ENCODE assay signal across 8 mouse cellular contexts in the genomic region with DNA sequence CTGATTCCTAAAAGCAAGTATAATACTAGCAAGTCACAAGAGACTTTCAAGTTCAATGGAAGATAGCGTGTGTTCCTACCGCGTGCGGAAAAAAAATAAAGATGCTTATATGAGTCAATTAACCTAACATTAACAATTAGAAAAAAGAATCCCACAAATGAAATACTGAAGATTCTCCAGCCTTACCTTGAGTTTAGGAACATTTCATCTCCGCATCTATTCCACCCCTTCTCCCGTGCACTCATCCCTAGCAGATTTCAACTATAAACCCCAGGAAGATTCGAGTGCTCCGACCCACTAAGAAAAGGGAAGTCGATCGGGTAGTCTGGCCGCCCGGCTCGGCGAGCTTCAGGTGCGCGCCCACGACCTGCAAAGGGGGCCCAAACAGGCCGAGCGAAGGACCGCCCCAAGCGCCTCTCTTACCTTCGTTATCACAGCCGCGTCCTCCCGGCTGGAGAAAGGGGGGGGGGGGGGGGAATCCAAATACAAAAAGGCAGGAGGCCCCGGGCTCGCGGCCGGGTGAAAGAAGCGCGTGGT. TPM values are rescaled to one million over a fixed set of nuclear protein-coding genes. Genes with fewer than 3 reads are reported as not detected.
DNase-seq lines count a peak whose midpoint lies in the region; ATAC-seq and TF ChIP-seq lines count a peak whose summit lies in the region.

No protein-coding gene starts in this region.

- TF ChIP-seq CTCF in gastrocnemius, adult 2 months (IDR thresholded peaks at IDR 0.05) = no peak

- peak overlapping the region; percentile 95 for H3K27ac ChIP-seq in gastrocnemius, adult 2 months
- 0 out of 2 replicates have a peak overlapping the region, but pooled peaks have one; percentile 14 for H3K27ac ChIP-seq in brown adipose tissue, adult 24 weeks (replicated peaks; ENCODE audit: low read depth, low read length)
- H3K27ac ChIP-seq in heart, embryonic 13.5 days (replicated peaks) = peak overlapping the region; percentile 89
- H3K27ac ChIP-seq in limb, embryonic 14.5 days (replicated peaks; ENCODE audit: low read depth, low read length) = peak overlapping the region; percentile 88
- H3K27ac ChIP-seq in midbrain, embryonic 14.5 days (replicated peaks; ENCODE audit: low read depth, low read length) = peak overlapping the region; percentile 95

- ATAC-seq in heart, embryonic 13.5 days (ENCODE audit: extremely low read depth, insufficient number of reproducible peaks, low FRiP score, low TSS enrichment) = no peak
- ATAC-seq in limb, embryonic 14.5 days (ENCODE audit: low FRiP score, low read depth) = peak; percentile 3; the same call in 1 of the 2 replicates
- ATAC-seq in midbrain, embryonic 14.5 days (ENCODE audit: low FRiP score, low TSS enrichment) = peak; percentile 6; the same call in 1 of the 2 replicates

- no peaks in the 10 kb centered on the region for H3K27me3 ChIP-seq in heart, embryonic 13.5 days (replicated peaks)
- H3K27me3 ChIP-seq in limb, embryonic 14.5 days (ENCODE audit: control insufficient read depth, insufficient read depth, low read length) = no peaks in the 10 kb centered on the region
- H3K27me3 ChIP-seq in midbrain, embryonic 14.5 days (ENCODE audit: control insufficient read depth, insufficient read depth, low read length) = no peaks in the 10 kb centered on the region

- no peak for TF ChIP-seq POLR2A in limb, embryonic 14.5 days (IDR thresholded peaks at IDR 0.05; ENCODE audit: borderline replicate concordance, extremely low read depth, insufficient read depth, insufficient read length)

- WGBS in heart, embryonic 13.5 days = 0% methylated on average over 31 of the region's 31 CpGs
- 2% methylated on average over 29 of the region's 31 CpGs for WGBS in limb, embryonic 14.5 days
- WGBS in midbrain, embryonic 14.5 days = under 1% methylated on average over 31 of the region's 31 CpGs

- H3K36me3 ChIP-seq in heart, embryonic 13.5 days = no peaks in the 10 kb centered on the region
- no peaks in the 10 kb centered on the region for H3K36me3 ChIP-seq in limb, embryonic 14.5 days (ENCODE audit: control insufficient read depth, insufficient read depth, low read length)
- H3K36me3 ChIP-seq in midbrain, embryonic 14.5 days (ENCODE audit: control insufficient read depth, insufficient read depth, low read length) = no peaks in the 10 kb centered on the region

- H3K9ac ChIP-seq in heart, embryonic 13.5 days = peak overlapping the region; percentile 94
- peak overlapping the region; percentile 90 for H3K9ac ChIP-seq in limb, embryonic 14.5 days (ENCODE audit: low read depth, low read length, severe bottlenecking)
- H3K9ac ChIP-seq in midbrain, embryonic 14.5 days (replicated peaks; ENCODE audit: low read length) = peak overlapping the region; percentile 78

- peak overlapping the region; percentile 77 for H3K4me2 ChIP-seq in heart, embryonic 13.5 days
- H3K4me2 ChIP-seq in limb, embryonic 14.5 days (replicated peaks; ENCODE audit: low read depth, low read length, severe bottlenecking) = peak overlapping the region; percentile 62
- peak overlapping the region; percentile 75 for H3K4me2 ChIP-seq in midbrain, embryonic 14.5 days (ENCODE audit: low read length)

- peak overlapping the region; percentile 95 for H3K4me3 ChIP-seq in gastrocnemius, adult 2 months
- H3K4me3 ChIP-seq in brown adipose tissue, adult 24 weeks (ENCODE audit: insufficient read depth, low read depth, low read length) = peak overlapping the region; percentile 77
- peak overlapping the region; percentile 97 for H3K4me3 ChIP-seq in heart, embryonic 13.5 days
- H3K4me3 ChIP-seq in limb, embryonic 14.5 days (replicated peaks; ENCODE audit: low read length) = peak overlapping the region; percentile 92
- peak overlapping the region; percentile 76 for H3K4me3 ChIP-seq in midbrain, embryonic 14.5 days (replicated peaks; ENCODE audit: low read depth, low read length)

- no peaks in the 10 kb centered on the region for H3K4me1 ChIP-seq in brown adipose tissue, adult 24 weeks (ENCODE audit: control insufficient read depth, insufficient read depth, insufficient read length, low read length)
- peaks cover 15% of the 10 kb centered on the region for H3K4me1 ChIP-seq in heart, embryonic 13.5 days
- peaks cover 14% of the 10 kb centered on the region for H3K4me1 ChIP-seq in limb, embryonic 14.5 days (ENCODE audit: control insufficient read depth, insufficient read depth, low read length)
- peaks cover 14% of the 10 kb centered on the region for H3K4me1 ChIP-seq in midbrain, embryonic 14.5 days (ENCODE audit: control insufficient read depth, insufficient read depth, low read length)

- intact Hi-C loops in gastrocnemius, adult 2 months (cut with DNase I) = loop anchor here (2.0 to 10.0 kb wide), 2 partner anchors 76 to 278 kb away; partner anchors contain the start of gene Tmem177
- intact Hi-C loops in gastrocnemius, postnatal 36 days (cut with DNase I) = no loop called here

- no peaks in the 10 kb centered on the region for H3K9me3 ChIP-seq in heart, embryonic 13.5 days
- no peaks in the 10 kb centered on the region for H3K9me3 ChIP-seq in limb, embryonic 14.5 days (ENCODE audit: control insufficient read depth, low read length)
- H3K9me3 ChIP-seq in midbrain, embryonic 14.5 days (ENCODE audit: control insufficient read depth, low read length) = no peaks in the 10 kb centered on the region

- DNase-seq in gastrocnemius, adult 2 months = no peak
- DNase-seq in gastrocnemius, postnatal 36 days = no peak
- DNase-seq in A20 (ENCODE audit: low read depth, low spot score) = peak; percentile 85
- DNase-seq in limb, embryonic 14.5 days (ENCODE audit: low spot score) = peak; percentile 25
- DNase-seq in midbrain, embryonic 14.5 days = peak; percentile 63
- DNase-seq in thymus, postnatal 14 days = peak; percentile 64

RNA-seq across cellular contexts. Expression of gene Ptpn4, which starts 0.9 kb away (rescaled TPM):
- total RNA-seq in gastrocnemius, adult 2 months (2021) = 10 to 100 TPM; 25.8 to 39.1 TPM
- total RNA-seq in gastrocnemius, postnatal 36 days (2021) = 10 to 100 TPM; 20.8 to 28.5 TPM
- polyA plus RNA-seq in brown adipose tissue, adult 24 weeks (2012; ENCODE audit: insufficient read depth, insufficient read length, missing spikeins) = 13.4 and 33.1 TPM in 2 replicates
- 2.8 and 3.7 TPM in 2 replicates for polyA plus RNA-seq in heart, embryonic 13.5 days (2015; fragmentation: Nextera tagmentation; extraction: Ambion mirVana)
- polyA plus RNA-seq in limb, embryonic 14.5 days (2012; rRNA removed) = 4.2 and 4.3 TPM in 2 replicates
- polyA plus RNA-seq in limb, embryonic 14.5 days (2014; fragmentation: Nextera tagmentation; extraction: Ambion mirVana) = 7.4 and 7.5 TPM in 2 replicates
- polyA plus RNA-seq in midbrain, embryonic 14.5 days (2014; fragmentation: Nextera tagmentation; extraction: Ambion mirVana) = 17.6 and 18.5 TPM in 2 replicates

Comparison
In these comparisons a context has a peak if more than half of its experiments do, and no peak if none do; other contexts are left out.
1. DNase-seq: peak in A20 (single experiment), limb, embryonic 14.5 days (single experiment), midbrain, embryonic 14.5 days (single experiment) and thymus, postnatal 14 days (single experiment); none in gastrocnemius, adult 2 months (single experiment) and gastrocnemius, postnatal 36 days (0 of 2).
2. H3K27ac ChIP-seq: peak in every context shown above with its lines; median percentile 95 in gastrocnemius, adult 2 months; 95 in midbrain, embryonic 14.5 days; 89 in heart, embryonic 13.5 days; 88 in limb, embryonic 14.5 days; 14 in brown adipose tissue, adult 24 weeks.
3. Peak in every context shown above with its lines, with median percentiles within 50 percentile points of each other: H3K4me3 ChIP-seq, H3K4me2 ChIP-seq and H3K9ac ChIP-seq.